Mouse (Mus musculus): Measurements from ENCODE around the gene Hoxb6.

DNA sequence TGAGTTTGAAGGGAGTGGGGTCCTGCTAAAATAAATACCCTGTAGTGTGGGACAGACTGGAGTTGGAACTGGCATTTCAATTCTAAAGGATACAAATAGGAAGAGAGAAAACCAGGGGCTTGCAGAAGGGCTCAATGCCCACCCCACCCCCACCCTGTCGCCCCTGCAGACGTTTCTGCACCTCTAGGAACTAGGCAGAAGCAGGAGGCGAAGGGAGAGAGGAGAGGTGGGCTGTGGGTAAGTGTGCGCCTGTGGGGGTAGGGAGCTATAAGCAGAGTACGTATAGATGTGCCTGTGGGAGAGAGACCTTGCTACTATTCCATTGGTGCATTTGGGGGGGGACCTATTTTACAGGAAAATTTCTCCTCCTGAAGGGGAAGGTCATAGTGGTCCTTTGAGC is 35.5 kb downstream of the Hoxb6 start:
- no peak for TF ChIP-seq POLR2A (IDR thresholded peaks at IDR 0.05; ENCODE audit: borderline replicate concordance, extremely low read depth, insufficient read depth, insufficient read length, poor library complexity, severe bottlenecking)
- TF ChIP-seq CTCF (IDR thresholded peaks at IDR 0.05; ENCODE audit: borderline replicate concordance, extremely low read depth, insufficient read depth, insufficient read length): no peak

Data from brain, embryonic 14.5 days (tissue).